Mouse (Mus musculus): ENCODE results near the gene Arhgap15.

DNA sequence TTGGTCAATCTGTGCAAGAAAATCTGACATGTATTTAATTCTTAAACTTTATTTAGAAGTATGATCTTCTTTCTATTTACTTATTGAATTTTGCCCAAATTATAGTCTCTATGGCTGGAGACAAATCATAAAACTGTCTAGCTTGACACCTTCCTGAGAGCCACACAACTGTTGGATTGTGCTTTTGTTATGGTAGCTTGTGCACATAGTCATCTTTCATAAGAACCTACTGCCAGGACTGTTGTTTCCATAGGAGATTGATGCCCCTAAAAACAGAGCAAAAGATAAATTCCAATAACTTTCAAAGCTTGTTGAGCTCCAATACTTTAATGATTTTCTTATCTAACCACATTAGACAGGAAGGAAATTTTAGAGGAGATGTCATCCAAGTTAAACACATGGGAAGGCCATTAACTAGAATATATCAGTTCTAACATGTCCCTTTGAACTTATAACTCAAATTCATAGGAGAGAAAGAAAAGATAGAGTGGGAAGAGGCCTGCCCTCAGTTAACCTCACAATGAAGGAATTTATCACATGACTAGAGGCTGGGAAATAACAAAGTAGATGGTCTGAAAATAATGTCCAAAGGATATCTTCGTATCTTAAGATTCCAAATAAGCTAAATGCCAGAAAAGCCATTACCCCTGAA lies 377.5 kb downstream of the Arhgap15 start:
- TF ChIP-seq CTCF (conservative IDR thresholded peaks at IDR 0.05; ENCODE audit: insufficient read depth, insufficient read length, low read depth, low read length) (no peak), POLR2A (IDR thresholded peaks at IDR 0.05; ENCODE audit: low read depth, low read length) (no peak)

Data from kidney, adult 2 months (tissue).